Mouse (Mus musculus): Measurements from ENCODE around the gene Sap18b.

DNA sequence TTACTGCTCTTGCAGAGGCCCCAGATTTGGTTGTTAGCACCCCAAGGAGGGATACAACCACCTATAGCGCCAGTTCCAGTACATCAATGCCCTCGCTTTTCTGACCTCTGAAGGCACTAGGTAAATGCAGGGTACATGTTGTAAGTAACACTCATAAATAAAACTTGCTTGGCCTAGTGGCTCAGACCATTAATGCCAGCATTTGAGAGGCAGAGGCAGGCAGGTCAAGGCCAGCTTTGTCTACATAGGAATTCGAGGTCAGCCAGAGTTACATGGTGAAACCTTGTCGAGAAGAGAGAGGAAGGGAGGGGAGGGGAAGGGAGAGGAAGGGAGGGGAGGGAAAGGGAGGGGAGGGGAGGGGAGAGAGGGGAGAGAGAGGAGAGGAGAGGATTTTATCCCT, 39.6 kb upstream of the Sap18b start:
- TF ChIP-seq FLI1 (IDR thresholded peaks at IDR 0.05; ENCODE audit: low read length) (no peak), GATA1 (IDR thresholded peaks at IDR 0.05; ENCODE audit: borderline replicate concordance, low read length) (no peak)

Measured in megakaryocyte, embryonic 14.5 days (primary cell).